Mouse (Mus musculus) myocyte (in vitro differentiated cells): ENCODE data around the gene Sh3bp5.

Source experiments
- E2F4 ChIP-seq: IDR thresholded peaks from one replicate; pipeline ENCODE4 v1.6.1; 2011; ENCODE audit warnings: mild to moderate bottlenecking, control low read depth, moderate library complexity; ENCODE audit not compliant: insufficient read depth
- MAX ChIP-seq: IDR thresholded peaks from one replicate; pipeline ENCODE4 v1.6.1; 2011; ENCODE audit warnings: low read depth, mild to moderate bottlenecking, control low read depth
- MYOD1 ChIP-seq, 3 experiments: IDR thresholded peaks; one replicate each; pipeline ENCODE4 v1.6.1; 2011; ENCODE audit warnings: control low read depth in 2 of 3, low read depth in 2 of 3, mild to moderate bottlenecking in 2 of 3, moderate library complexity in 1 of 3; ENCODE audit not compliant: insufficient read length in 2 of 3, control insufficient read depth in 1 of 3
- POLR2A ChIP-seq: IDR thresholded peaks from one replicate; pipeline ENCODE4 v1.6.1; 2011; ENCODE audit warnings: low read depth, mild to moderate bottlenecking, control low read depth, moderate library complexity; ENCODE audit not compliant: insufficient read length
- POLR2AphosphoS2 ChIP-seq: IDR thresholded peaks from one replicate; pipeline ENCODE4 v1.6.1; 2011; ENCODE audit warnings: low read depth, control low read depth; ENCODE audit not compliant: insufficient read length
- SRF ChIP-seq: IDR thresholded peaks from one replicate; pipeline ENCODE4 v1.6.1; 2011; ENCODE audit warnings: low read depth; ENCODE audit not compliant: control insufficient read depth, insufficient read length
- TCF12 ChIP-seq: IDR thresholded peaks from one replicate; pipeline ENCODE4 v1.6.1; 2011; ENCODE audit warnings: mild to moderate bottlenecking, control low read depth; ENCODE audit not compliant: poor library complexity, insufficient read depth, severe bottlenecking
- TCF3 ChIP-seq: IDR thresholded peaks from one replicate; pipeline ENCODE4 v1.6.1; 2011; ENCODE audit warnings: low read depth, control low read depth; ENCODE audit not compliant: insufficient read length
- USF1 ChIP-seq: IDR thresholded peaks from one replicate; pipeline ENCODE4 v1.6.1; 2011; ENCODE audit warnings: low read depth, mild to moderate bottlenecking, control low read depth, moderate library complexity

- TF ChIP-seq TCF3, result no peak
- no peak for TF ChIP-seq POLR2AphosphoS2
- TF ChIP-seq SRF, result no peak
- no peak for TF ChIP-seq E2F4
- no peak for TF ChIP-seq USF1
- no peak for TF ChIP-seq MYOD1 (IDR thresholded peaks at IDR 0.05; ENCODE audit: control insufficient read depth in 1 of 3, insufficient read length in 2 of 3, low read depth in 2 of 3)
- TF ChIP-seq POLR2A, result no peak
- TF ChIP-seq TCF12, result no peak
- no peak for TF ChIP-seq MAX
Measured at GRCm38 (mm10) chr14:31414235-31414966, 21.5 kb downstream of the Sh3bp5 start.
